Mouse (Mus musculus) cortical plate, adult 2 months (tissue): ENCODE data around the gene Tmem8.

Experiments
- CTCF ChIP-seq: fragments of 200-500 bp; IDR thresholded peaks from 2 replicates; pipeline ENCODE4 v1.5.1; 2011; ENCODE audit warnings: mild to moderate bottlenecking, control low read depth, low read length; ENCODE audit not compliant: insufficient read depth; ENCODE audit errors: extremely low read depth
- POLR2A ChIP-seq: fragments of 200-500 bp; IDR thresholded peaks from 2 replicates; pipeline ENCODE4 v1.6.1; 2011; ENCODE audit warnings: mild to moderate bottlenecking, low read length, control low read depth; ENCODE audit not compliant: insufficient read depth; ENCODE audit errors: extremely low read depth

DNA sequence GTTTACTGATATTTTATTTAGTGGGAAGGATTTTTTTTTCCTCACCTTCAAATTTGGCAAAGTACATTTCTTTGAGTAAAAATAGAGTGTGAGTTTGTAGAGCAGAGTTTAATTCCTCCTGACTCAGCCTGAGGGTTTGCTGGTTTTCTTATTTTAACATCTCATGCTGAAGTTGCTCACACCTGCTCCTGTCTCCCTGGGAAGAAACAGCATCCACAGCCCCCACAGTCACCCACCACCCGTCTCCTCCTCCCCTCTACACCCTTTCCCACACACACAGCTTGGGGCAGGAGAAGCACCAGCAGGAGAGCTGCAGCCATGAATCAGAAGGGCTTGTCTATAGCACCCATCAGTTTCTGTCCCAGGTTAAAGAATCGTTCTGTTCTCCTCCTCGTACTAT lies 37.9 kb upstream of the Tmem8 start:
- TF ChIP-seq CTCF (no peak), POLR2A (no peak)
